Mouse (Mus musculus): ENCODE data around the gene Nosip. TPM values are rescaled to one million over a fixed set of nuclear protein-coding genes. Genes with fewer than 3 reads are reported as not detected.

The Nosip gene
- total and polyA plus RNA-seq, 3 experiments = 72.4 to 86.8 (median 81.4) TPM

- dilution Hi-C loops (cut with MboI; ENCODE audit: extremely low pct_ligation_motif_present, extremely low pct_unique_long_range_greater_than_20kb, low sequenced_read_pairs) (no loop called here), in situ Hi-C loops (cut with MboI; ENCODE audit: low pct_ligation_motif_present, low pct_unique_long_range_greater_than_20kb, low sequenced_read_pairs) (no loop called here)
- no peaks in the 10 kb centered on the region for H3K9me3 ChIP-seq (replicated peaks; ENCODE audit: low read length)
- H3K9ac ChIP-seq (ENCODE audit: insufficient read depth, low read depth) = no peak overlapping the region
- H3K4me2 ChIP-seq (ENCODE audit: insufficient read depth, low read depth, poor library complexity, severe bottlenecking) = no peak overlapping the region
- H3K27me3 ChIP-seq (replicated peaks) = no peaks in the 10 kb centered on the region
- H3K36me3 ChIP-seq (replicated peaks in 1 of 2; ENCODE audit: control insufficient read depth in 1 of 2, insufficient read depth in 1 of 2, low read length in 1 of 2) = peaks cover 66 to 89% of the 10 kb centered on the region in 2 experiments
- no peaks in the 10 kb centered on the region for H3K4me1 ChIP-seq (ENCODE audit: control insufficient read depth in 1 of 2, insufficient read depth in 2 of 2)
- H3K27ac ChIP-seq (ENCODE audit: insufficient read depth, low read depth) = no peak overlapping the region
- TF ChIP-seq ZNF384 (IDR thresholded peaks at IDR 0.05; ENCODE audit: low read depth, low read length) (no peak), MAZ (IDR thresholded peaks at IDR 0.05; ENCODE audit: low read depth, low read length) (no peak), JUN (IDR thresholded peaks at IDR 0.05; ENCODE audit: insufficient read depth, low read depth, low read length) (no peak), ETS1 (conservative IDR thresholded peaks at IDR 0.05; ENCODE audit: low read depth, low read length) (no peak), CTCF (conservative IDR thresholded peaks at IDR 0.05 in 1 of 2, IDR thresholded peaks at IDR 0.05 in 1 of 2; ENCODE audit: low read depth in 2 of 2, low read length in 2 of 2) (no peak), RCOR1 (conservative IDR thresholded peaks at IDR 0.05; ENCODE audit: low read depth, low read length) (no peak), SIN3A (IDR thresholded peaks at IDR 0.05; ENCODE audit: low read length) (no peak), E2F4 (IDR thresholded peaks at IDR 0.05; ENCODE audit: insufficient replicate concordance, low read depth, low read length) (no peak), ZC3H11A (IDR thresholded peaks at IDR 0.05; ENCODE audit: low read depth, low read length) (no peak), POLR2A (IDR thresholded peaks at IDR 0.05; ENCODE audit: low read depth, low read length) (no peak), HCFC1 (IDR thresholded peaks at IDR 0.05; ENCODE audit: low read depth, low read length) (no peak), GABPA (IDR thresholded peaks at IDR 0.05; ENCODE audit: insufficient replicate concordance, low read depth, low read length) (no peak), CHD2 (IDR thresholded peaks at IDR 0.05; ENCODE audit: low read length) (no peak), UBTF (IDR thresholded peaks at IDR 0.05; ENCODE audit: low read depth, low read length) (no peak)
- peaks cover 2% of the 10 kb centered on the region; the same call in 1 of the 2 replicates for H3K79me2 ChIP-seq (replicated peaks; ENCODE audit: control insufficient read depth, extremely low read depth, insufficient read depth, poor library complexity, severe bottlenecking)
- H3K4me3 ChIP-seq (replicated peaks in 1 of 3; ENCODE audit: low read depth in 2 of 3, low read length in 2 of 3, poor library complexity in 1 of 3) = no peak overlapping the region
- no peak for DNase-seq (ENCODE audit: extremely low read depth)
Observed at GRCm38 (mm10) chr7:45040851-45041250, 21.4 kb upstream of the Nosip start.

- H3K4me1 ChIP-seq (ENCODE audit: control insufficient read depth in 1 of 2, insufficient read depth in 2 of 2) = no peaks in the 10 kb centered on the region
- H3K36me3 ChIP-seq (replicated peaks in 1 of 2; ENCODE audit: control insufficient read depth in 1 of 2, insufficient read depth in 1 of 2, low read length in 1 of 2) = peaks cover 75 to 89% of the 10 kb centered on the region in 2 experiments
- H3K4me2 ChIP-seq (ENCODE audit: insufficient read depth, low read depth, poor library complexity, severe bottlenecking) = no peak overlapping the region
- no peak for TF ChIP-seq RAD21 (IDR thresholded peaks at IDR 0.05; ENCODE audit: low read depth, low read length)
- TF ChIP-seq PAX5 (IDR thresholded peaks at IDR 0.05; ENCODE audit: low read length) = no peak
- no peak for TF ChIP-seq POLR2A (IDR thresholded peaks at IDR 0.05; ENCODE audit: low read depth, low read length)
- no peak for TF ChIP-seq ETS1 (conservative IDR thresholded peaks at IDR 0.05; ENCODE audit: low read depth, low read length)
- no peak for TF ChIP-seq CHD1 (IDR thresholded peaks at IDR 0.05; ENCODE audit: low read depth, low read length)
- no peak for TF ChIP-seq TBP (conservative IDR thresholded peaks at IDR 0.05; ENCODE audit: low read depth, low read length)
- TF ChIP-seq NRF1 (IDR thresholded peaks at IDR 0.05; ENCODE audit: low read depth, low read length) = no peak
- TF ChIP-seq JUN (IDR thresholded peaks at IDR 0.05; ENCODE audit: insufficient read depth, low read depth, low read length) = no peak
- no peak for TF ChIP-seq ZC3H11A (IDR thresholded peaks at IDR 0.05; ENCODE audit: low read depth, low read length)
- TF ChIP-seq ELF1 (IDR thresholded peaks at IDR 0.05; ENCODE audit: low read depth, low read length) = no peak
- no peak for TF ChIP-seq POLR2AphosphoS2 (IDR thresholded peaks at IDR 0.05; ENCODE audit: low read depth, low read length)
- TF ChIP-seq E2F4 (IDR thresholded peaks at IDR 0.05; ENCODE audit: insufficient replicate concordance, low read depth, low read length) = no peak
- TF ChIP-seq KAT2A (IDR thresholded peaks at IDR 0.05; ENCODE audit: insufficient replicate concordance, low read length) = no peak
- TF ChIP-seq MEF2A (IDR thresholded peaks at IDR 0.05; ENCODE audit: borderline replicate concordance, low read depth, low read length) = no peak
- TF ChIP-seq GABPA (IDR thresholded peaks at IDR 0.05; ENCODE audit: insufficient replicate concordance, low read depth, low read length) = no peak
- no peak for TF ChIP-seq IRF4 (IDR thresholded peaks at IDR 0.05; ENCODE audit: low read depth, low read length)
- TF ChIP-seq EP300 (IDR thresholded peaks at IDR 0.05; ENCODE audit: low read length) = no peak
- no peak for TF ChIP-seq JUND (conservative IDR thresholded peaks at IDR 0.05; ENCODE audit: low read depth, low read length)
- TF ChIP-seq USF1 (IDR thresholded peaks at IDR 0.05; ENCODE audit: low read depth, low read length) = no peak
- H3K27me3 ChIP-seq (replicated peaks) = no peaks in the 10 kb centered on the region
- H3K79me2 ChIP-seq (replicated peaks; ENCODE audit: control insufficient read depth, extremely low read depth, insufficient read depth, poor library complexity, severe bottlenecking) = peaks cover 2% of the 10 kb centered on the region; the same call in 1 of the 2 replicates
- in situ Hi-C loops (cut with MboI; ENCODE audit: low pct_ligation_motif_present, low pct_unique_long_range_greater_than_20kb, low sequenced_read_pairs) (no loop called here), dilution Hi-C loops (cut with MboI; ENCODE audit: extremely low pct_ligation_motif_present, extremely low pct_unique_long_range_greater_than_20kb, low sequenced_read_pairs) (no loop called here)
- no peaks in the 10 kb centered on the region for H3K9me3 ChIP-seq (replicated peaks; ENCODE audit: low read length)
- no peak for DNase-seq (ENCODE audit: extremely low read depth)
- H3K27ac ChIP-seq (ENCODE audit: insufficient read depth, low read depth) = no peak overlapping the region
- H3K9ac ChIP-seq (ENCODE audit: insufficient read depth, low read depth) = no peak overlapping the region
- H3K4me3 ChIP-seq (replicated peaks in 1 of 3; ENCODE audit: low read depth in 2 of 3, low read length in 2 of 3, poor library complexity in 1 of 3) = no peak overlapping the region
Observed at GRCm38 (mm10) chr7:45043307-45043706, 18.9 kb upstream of the Nosip start.

Measured in CH12.LX (cell line).